In genomic region chrX:145510675-145511074, GRCm38 (mm10) we compare ENCODE assay signal across 16 mouse cellular contexts.
"Had no signal": no experiment of that assay in that cellular context is flagged by ENCODE, and none has a peak within 500 bp of the region (broad histone marks: within the 10 kb centered on the region; RNA-seq: fewer than 3 reads in every experiment).

No protein-coding gene starts in this region.

- H3K27ac ChIP-seq: hindbrain, embryonic 15.5 days; liver, embryonic 13.5 days; lung, embryonic 15.5 days; macrophage; midbrain, embryonic 15.5 days; neural tube, embryonic 12.5 days; stomach, embryonic 15.5 days had no signal

- DNase-seq: layer of hippocampus, adult 9-11 months; layer of hippocampus, postnatal 36 days; liver; liver, embryonic 13.5 days; liver, postnatal 0 days; lung, postnatal 14 days; thymus, postnatal 4 days had no signal

- H3K36me3 ChIP-seq: hindbrain, embryonic 15.5 days; liver, embryonic 13.5 days; lung, embryonic 15.5 days; midbrain, embryonic 15.5 days; neural tube, embryonic 12.5 days; stomach, embryonic 15.5 days had no signal

- H3K9ac ChIP-seq: hindbrain, embryonic 15.5 days; liver, embryonic 13.5 days; liver, postnatal 0 days; lung, embryonic 15.5 days; midbrain, embryonic 15.5 days; neural tube, embryonic 12.5 days; stomach, embryonic 15.5 days had no signal

- H3K4me2 ChIP-seq: hindbrain, embryonic 15.5 days; liver, embryonic 13.5 days; lung, embryonic 15.5 days; midbrain, embryonic 11.5 days; midbrain, embryonic 15.5 days; neural tube, embryonic 12.5 days; stomach, embryonic 15.5 days had no signal

- H3K9me3 ChIP-seq: hindbrain, embryonic 15.5 days; liver, embryonic 13.5 days; lung, embryonic 15.5 days; megakaryocyte, embryonic 14.5 days; midbrain, embryonic 15.5 days; neural tube, embryonic 12.5 days; stomach, embryonic 15.5 days had no signal

- H3K4me1 ChIP-seq: hindbrain, embryonic 15.5 days; liver, embryonic 13.5 days; lung, embryonic 15.5 days; megakaryocyte, embryonic 14.5 days; midbrain, embryonic 15.5 days; neural tube, embryonic 12.5 days; stomach, embryonic 15.5 days had no signal

- ATAC-seq: intestine, embryonic 16.5 days; liver, postnatal 0 days; midbrain, embryonic 15.5 days had no signal

- H3K4me3 ChIP-seq: hindbrain, embryonic 15.5 days; liver, embryonic 13.5 days; lung, embryonic 15.5 days; megakaryocyte, embryonic 14.5 days; midbrain, embryonic 15.5 days; neural tube, embryonic 12.5 days; stomach, embryonic 15.5 days had no signal

- H3K27me3 ChIP-seq: hindbrain, embryonic 15.5 days; liver, embryonic 13.5 days; lung, embryonic 15.5 days; midbrain, embryonic 15.5 days; neural tube, embryonic 12.5 days; stomach, embryonic 15.5 days had no signal
